8 mouse cellular contexts compared by ENCODE assay signal in the genomic region with DNA sequence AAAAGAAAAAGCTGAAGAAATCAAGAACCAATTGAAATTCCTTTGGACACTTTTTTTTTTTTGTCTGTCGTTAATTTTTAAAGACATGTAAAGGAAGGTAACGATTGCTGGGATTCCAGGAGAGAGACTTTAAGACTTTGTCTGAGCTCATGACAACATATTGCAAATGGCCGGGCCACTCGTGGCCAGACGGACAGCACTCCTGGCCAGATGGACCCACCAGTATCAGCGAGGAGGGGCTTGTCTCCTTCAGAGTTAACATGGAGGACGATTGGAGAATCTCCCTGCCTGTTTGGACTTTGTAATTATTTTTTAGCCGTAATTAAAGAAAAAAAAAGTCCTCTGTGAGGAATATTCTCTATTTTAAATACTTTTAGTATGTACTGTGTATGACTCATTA. TPM values are rescaled to one million over a fixed set of nuclear protein-coding genes. Genes with fewer than 3 reads are reported as not detected.
A peak's percentile ranks its signal among the peaks of the same experiment; 100 is the strongest.
DNase-seq lines count a peak whose midpoint lies in the region; ATAC-seq and TF ChIP-seq lines count a peak whose summit lies in the region.

No protein-coding gene starts in this region.

- H3K27me3 ChIP-seq in kidney, postnatal 0 days (ENCODE audit: insufficient read depth, low read length) = peaks cover 8% of the 10 kb centered on the region; the same call in 1 of the 2 replicates
- peaks cover 14% of the 10 kb centered on the region for H3K27me3 ChIP-seq in embryonic facial prominence, embryonic 15.5 days
- H3K27me3 ChIP-seq in intestine, embryonic 14.5 days (replicated peaks; ENCODE audit: control insufficient read depth, insufficient read depth, low read length) = peaks cover 40% of the 10 kb centered on the region
- H3K27me3 ChIP-seq in neural tube, embryonic 15.5 days (replicated peaks) = 0 out of 2 replicates have a peak, but pooled peaks cover 5% of the 10 kb centered on the region

- H3K4me2 ChIP-seq in kidney, postnatal 0 days (ENCODE audit: low read length) = peak overlapping the region; percentile 97
- H3K4me2 ChIP-seq in embryonic facial prominence, embryonic 15.5 days (replicated peaks) = peak overlapping the region; percentile 91; the same call in 1 of the 2 replicates
- peak overlapping the region; percentile 78 for H3K4me2 ChIP-seq in intestine, embryonic 14.5 days (ENCODE audit: low read length)
- peak overlapping the region; percentile 92 for H3K4me2 ChIP-seq in neural tube, embryonic 15.5 days

- 50% methylated on average over 8 of the region's 8 CpGs for WGBS in kidney, postnatal 0 days
- WGBS in embryonic facial prominence, embryonic 15.5 days = 41% methylated on average over 8 of the region's 8 CpGs
- WGBS in intestine, embryonic 14.5 days = 25% methylated on average over 8 of the region's 8 CpGs
- 13% methylated on average over 8 of the region's 8 CpGs for WGBS in neural tube, embryonic 15.5 days

- no peak overlapping the region for H3K27ac ChIP-seq in kidney, postnatal 0 days
- no peak overlapping the region for H3K27ac ChIP-seq in embryonic facial prominence, embryonic 15.5 days (replicated peaks)
- no peak overlapping the region for H3K27ac ChIP-seq in intestine, embryonic 14.5 days (ENCODE audit: low read depth)
- H3K27ac ChIP-seq in neural tube, embryonic 15.5 days (replicated peaks) = no peak overlapping the region; the same call in 1 of the 2 replicates

- no peak for ATAC-seq in kidney, postnatal 0 days (replicated peaks; ENCODE audit: low FRiP score, low read depth)
- ATAC-seq in embryonic facial prominence, embryonic 15.5 days (ENCODE audit: insufficient number of reproducible peaks, low FRiP score, low TSS enrichment, low read depth) = no peak
- no peak for ATAC-seq in intestine, embryonic 14.5 days (replicated peaks; ENCODE audit: low FRiP score, low TSS enrichment, low read depth)
- ATAC-seq in neural tube, embryonic 15.5 days (ENCODE audit: low FRiP score) = no peak

- TF ChIP-seq CTCF in kidney, postnatal 0 days (IDR thresholded peaks at IDR 0.05; ENCODE audit: low read depth) = no peak

- H3K9ac ChIP-seq in kidney, postnatal 0 days (ENCODE audit: low read depth, low read length) = no peak overlapping the region
- H3K9ac ChIP-seq in embryonic facial prominence, embryonic 15.5 days = no peak overlapping the region
- H3K9ac ChIP-seq in intestine, embryonic 14.5 days (ENCODE audit: low read length) = no peak overlapping the region
- peak overlapping the region; percentile 66; the same call in 1 of the 2 replicates for H3K9ac ChIP-seq in neural tube, embryonic 15.5 days (replicated peaks)

- DNase-seq in kidney, postnatal 0 days (ENCODE audit: low spot score) = no peak
- DNase-seq in kidney, postnatal 25 days = no peak
- no peak for DNase-seq in intestine, embryonic 14.5 days (ENCODE audit: low spot score)
- DNase-seq in ovary, postnatal 14 days (ENCODE audit: low spot score) = no peak
- no peak for DNase-seq in thymus, postnatal 0 days (ENCODE audit: low spot score)
- no peak for DNase-seq in urinary bladder, postnatal 14 days (ENCODE audit: low spot score)

- peak overlapping the region; percentile 66; the same call in 1 of the 2 replicates for H3K4me3 ChIP-seq in kidney, postnatal 0 days (replicated peaks; ENCODE audit: low read depth, low read length)
- peak overlapping the region; percentile 64 for H3K4me3 ChIP-seq in embryonic facial prominence, embryonic 15.5 days (replicated peaks)
- peak overlapping the region; percentile 57 for H3K4me3 ChIP-seq in intestine, embryonic 14.5 days (ENCODE audit: low read depth, low read length)
- peak overlapping the region; percentile 68 for H3K4me3 ChIP-seq in neural tube, embryonic 15.5 days (replicated peaks)

- no peaks in the 10 kb centered on the region for H3K9me3 ChIP-seq in kidney, postnatal 0 days (replicated peaks; ENCODE audit: low read length)
- H3K9me3 ChIP-seq in embryonic facial prominence, embryonic 15.5 days (replicated peaks) = no peaks in the 10 kb centered on the region
- H3K9me3 ChIP-seq in intestine, embryonic 14.5 days (ENCODE audit: control insufficient read depth, low read length) = no peaks in the 10 kb centered on the region
- H3K9me3 ChIP-seq in neural tube, embryonic 15.5 days (replicated peaks) = no peaks in the 10 kb centered on the region

- no peaks in the 10 kb centered on the region for H3K36me3 ChIP-seq in kidney, postnatal 0 days (ENCODE audit: insufficient read depth, low read length)
- no peaks in the 10 kb centered on the region for H3K36me3 ChIP-seq in embryonic facial prominence, embryonic 15.5 days
- no peaks in the 10 kb centered on the region for H3K36me3 ChIP-seq in intestine, embryonic 14.5 days (ENCODE audit: control insufficient read depth, insufficient read depth, low read length)
- H3K36me3 ChIP-seq in neural tube, embryonic 15.5 days = no peaks in the 10 kb centered on the region

- peaks cover 23% of the 10 kb centered on the region for H3K4me1 ChIP-seq in kidney, postnatal 0 days (replicated peaks; ENCODE audit: insufficient read depth, low read length)
- peaks cover 38% of the 10 kb centered on the region for H3K4me1 ChIP-seq in embryonic facial prominence, embryonic 15.5 days
- peaks cover 10% of the 10 kb centered on the region for H3K4me1 ChIP-seq in intestine, embryonic 14.5 days (replicated peaks; ENCODE audit: control insufficient read depth, insufficient read depth, low read length)
- peaks cover 47% of the 10 kb centered on the region for H3K4me1 ChIP-seq in neural tube, embryonic 15.5 days

RNA-seq across cellular contexts. Expression of a gene that starts 3.6 kb away (rescaled TPM):
- 28.0 and 29.3 TPM in 2 replicates for polyA plus RNA-seq in kidney, postnatal 0 days (2015; fragmentation: Nextera tagmentation; extraction: Ambion mirVana)
- 45.3 and 60.0 TPM in 2 replicates for polyA plus RNA-seq in embryonic facial prominence, embryonic 15.5 days (2015; fragmentation: Nextera tagmentation; extraction: Ambion mirVana)
- 38.9 and 44.9 TPM in 2 replicates for polyA plus RNA-seq in intestine, embryonic 14.5 days (2014; fragmentation: Nextera tagmentation; extraction: Ambion mirVana)
- polyA plus RNA-seq in neural tube, embryonic 15.5 days (2015; fragmentation: Nextera tagmentation; extraction: Ambion mirVana) = 35.1 and 38.8 TPM in 2 replicates
- polyA plus RNA-seq in thymus, postnatal 0 days (2015; fragmentation: Nextera tagmentation; extraction: Ambion mirVana) = 6.0 and 7.2 TPM in 2 replicates
